Mouse (Mus musculus) heart, postnatal 36 days (tissue): Measurements from ENCODE around the gene Panx2. TPM values are rescaled to one million over a fixed set of nuclear protein-coding genes. Genes with fewer than 3 reads are reported as not detected.

ENCODE experiments used
- DNase-seq, 2 experiments: peaks; one replicate each; pipeline ENCODE4 v3.0.0; 2021 to 2022
- intact Hi-C: fragments of 180-260 bp; cut with DNase I; formaldehyde crosslinking; loops from one replicate; pipeline ENCODE4 v1.15.1; 2025
- total RNA-seq, 2 experiments: library from RNA; stranded (reverse); gene quantifications; 2 replicates each; pipeline ENCODE4 v1.2.3; 2021

Gene Panx2
- total RNA-seq, result 1 to 10 TPM; 1.3 to 1.7 TPM

DNA sequence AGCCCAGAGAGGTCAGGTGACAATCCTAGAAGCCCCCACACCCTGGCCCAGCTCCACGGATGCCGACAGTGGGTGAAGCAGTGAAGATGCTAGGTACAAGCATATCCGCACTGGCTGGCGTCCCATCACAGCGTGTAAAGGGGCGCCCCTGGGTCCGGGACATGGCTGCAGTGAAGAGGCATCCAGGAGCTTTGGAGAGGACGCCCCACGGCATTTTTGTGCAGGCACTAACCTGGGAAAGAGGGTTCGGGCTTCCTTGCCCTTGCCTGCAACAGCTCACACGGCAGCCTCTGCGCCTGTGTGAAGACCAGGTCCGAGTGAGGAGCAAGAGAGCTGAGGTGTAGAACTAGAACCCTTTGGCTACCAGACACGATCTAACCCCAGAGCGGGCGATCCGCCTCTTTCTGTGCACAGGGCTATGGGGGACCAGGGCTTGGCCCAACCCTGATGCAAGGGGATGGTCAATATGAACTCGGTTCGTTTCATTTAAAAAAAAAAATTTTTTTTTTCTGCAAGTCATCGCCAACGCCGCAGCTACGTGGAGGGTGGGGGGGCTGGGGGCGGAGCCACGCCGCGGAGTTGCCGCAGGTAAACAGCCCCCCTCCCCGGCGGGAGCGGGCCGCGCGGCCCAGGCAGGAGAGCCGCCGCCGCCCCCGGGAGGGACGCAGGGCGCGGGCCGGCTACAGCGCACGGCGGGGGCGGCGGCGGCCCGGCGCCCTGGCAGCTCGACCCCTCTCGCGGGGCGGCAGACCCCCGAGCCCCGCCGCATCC is at the start of gene Panx2:
Gene Panx2, plus strand, starts transcription at position 574 of the 771 bp plus-strand sequence.
- no peak for DNase-seq
- intact Hi-C loops, result no loop called here

- DNase-seq, result no peak
- intact Hi-C loops, result no loop called here
Observed at GRCm38 (mm10) chr15:89016722-89017121, 42.8 kb upstream of the Panx2 start.

DNA sequence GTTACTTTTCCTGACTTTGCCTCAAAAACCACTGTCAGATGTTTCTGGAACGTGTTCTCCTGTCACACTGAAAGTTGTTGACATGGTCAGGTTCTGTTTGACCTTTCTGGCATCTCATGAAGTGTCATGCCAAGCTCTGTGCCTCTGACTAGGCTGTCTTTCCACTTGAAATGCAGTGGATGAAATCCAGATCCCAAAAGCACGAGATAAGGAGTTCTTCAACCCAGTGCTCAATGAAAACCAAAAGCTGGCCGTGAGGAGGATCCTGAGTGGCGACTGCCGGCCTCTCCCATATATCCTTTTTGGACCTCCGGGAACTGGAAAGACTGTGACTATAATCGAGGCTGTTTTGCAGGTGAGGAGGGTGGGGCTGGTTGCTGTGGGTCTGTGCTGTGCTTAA is 39.4 kb upstream of the Panx2 start:
- intact Hi-C loops, result loop anchor here (5.0 kb wide), 1 partner anchor 52 kb away; no protein-coding TSS in a partner anchor
- DNase-seq, result peak; percentile 20 to 21

GRCm38 (mm10) chr15:89020492-89020891 is 39.0 kb upstream of the Panx2 start:
- intact Hi-C loops, result loop anchor here (5.0 kb wide), 1 partner anchor 52 kb away; no protein-coding TSS in a partner anchor
- peak in 1 of 2 experiments; percentile 13 for DNase-seq

DNA sequence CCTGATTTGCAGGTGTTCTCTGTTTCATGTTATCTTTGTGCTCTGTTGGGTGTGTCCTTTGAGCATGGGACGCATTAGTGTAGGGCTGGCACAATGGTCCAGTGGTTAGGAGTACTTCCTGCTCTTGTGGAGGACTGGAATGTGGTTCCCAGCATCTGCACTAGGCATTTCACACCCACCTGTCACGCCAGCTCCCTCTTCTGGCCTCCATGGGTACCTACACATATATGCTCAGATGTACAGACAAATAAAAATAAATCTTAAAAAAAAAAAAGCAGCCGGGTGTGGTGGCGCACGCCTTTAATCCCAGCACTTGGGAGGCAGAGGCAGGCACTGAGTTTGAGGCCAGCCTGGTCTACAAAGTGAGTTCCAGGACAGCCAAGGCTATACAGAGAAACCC is 15.2 kb upstream of the Panx2 start:
- intact Hi-C loops, result no loop called here
- DNase-seq, result no peak

DNA sequence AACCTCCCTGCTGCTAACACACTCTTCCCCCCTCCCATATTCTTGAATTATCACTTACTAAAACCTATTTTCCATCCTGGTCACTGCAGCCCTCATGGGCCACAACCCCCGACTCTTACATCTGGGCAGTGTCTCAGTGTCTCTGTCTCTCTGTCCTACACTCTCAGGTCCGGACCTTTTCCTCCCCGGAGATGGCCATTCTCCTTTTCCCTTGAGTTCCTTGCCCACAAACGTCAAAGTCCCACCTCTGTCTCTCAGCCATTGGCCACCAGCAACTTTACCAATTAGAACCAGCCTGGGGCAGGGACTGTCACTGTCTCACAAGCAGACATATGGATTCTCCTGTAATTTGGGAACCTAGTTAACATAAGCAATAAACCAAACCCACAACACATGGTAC is 13.2 kb upstream of the Panx2 start:
- DNase-seq, result no peak
- intact Hi-C loops, result no loop called here

DNA sequence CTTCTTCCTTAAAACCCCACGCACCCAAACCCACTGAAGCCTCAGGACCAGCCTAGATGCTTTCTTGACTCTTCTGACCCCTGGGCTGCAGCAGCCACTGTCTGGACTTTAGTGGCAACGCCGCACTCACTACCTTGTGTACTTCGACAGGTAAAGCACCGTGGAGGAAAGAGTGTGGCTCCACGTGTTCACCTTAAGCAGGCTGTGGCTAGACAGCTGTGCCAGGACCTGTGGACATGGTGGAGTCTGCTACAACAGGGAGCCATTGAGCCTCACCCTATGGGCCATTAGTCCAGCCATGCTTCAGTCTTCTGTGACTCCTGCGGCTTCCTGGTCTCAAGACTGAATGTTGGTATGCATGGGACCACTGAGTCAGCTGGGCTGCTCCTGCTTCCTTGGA is 4.9 kb upstream of the Panx2 start:
- DNase-seq, result no peak
- intact Hi-C loops, result no loop called here

GRCm38 (mm10) chr15:89058736-89059135 is 798 bp upstream of the Panx2 start:
- intact Hi-C loops, result no loop called here
- no peak for DNase-seq

DNA sequence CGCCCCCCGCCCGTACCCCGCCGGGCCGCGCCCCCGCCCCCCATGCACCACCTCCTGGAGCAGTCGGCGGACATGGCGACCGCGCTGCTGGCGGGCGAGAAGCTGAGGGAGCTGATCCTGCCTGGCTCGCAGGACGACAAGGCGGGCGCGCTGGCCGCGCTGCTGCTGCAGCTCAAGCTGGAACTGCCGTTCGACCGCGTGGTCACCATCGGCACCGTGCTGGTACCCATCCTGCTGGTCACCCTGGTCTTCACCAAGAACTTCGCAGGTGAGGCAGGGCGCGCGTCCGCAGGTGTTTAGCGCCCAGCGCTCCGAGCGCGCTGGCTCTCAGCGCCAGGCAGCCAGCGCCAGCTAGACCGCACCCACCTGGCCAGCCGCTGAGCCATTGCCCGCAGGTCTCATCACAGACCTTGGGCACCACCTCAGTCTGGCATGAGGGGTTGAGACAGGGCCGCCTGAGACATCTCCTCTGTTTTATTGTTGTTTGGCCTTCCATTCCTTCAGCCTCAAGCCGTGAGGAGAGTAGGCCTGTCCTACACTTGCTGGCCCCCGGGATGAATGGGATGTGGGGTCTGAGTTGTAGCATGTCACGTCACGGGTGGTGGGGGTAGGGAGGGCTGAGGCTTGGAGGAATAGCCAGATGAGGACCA is 623 bp downstream of the Panx2 start:
- intact Hi-C loops, result no loop called here
- no peak for DNase-seq

DNA sequence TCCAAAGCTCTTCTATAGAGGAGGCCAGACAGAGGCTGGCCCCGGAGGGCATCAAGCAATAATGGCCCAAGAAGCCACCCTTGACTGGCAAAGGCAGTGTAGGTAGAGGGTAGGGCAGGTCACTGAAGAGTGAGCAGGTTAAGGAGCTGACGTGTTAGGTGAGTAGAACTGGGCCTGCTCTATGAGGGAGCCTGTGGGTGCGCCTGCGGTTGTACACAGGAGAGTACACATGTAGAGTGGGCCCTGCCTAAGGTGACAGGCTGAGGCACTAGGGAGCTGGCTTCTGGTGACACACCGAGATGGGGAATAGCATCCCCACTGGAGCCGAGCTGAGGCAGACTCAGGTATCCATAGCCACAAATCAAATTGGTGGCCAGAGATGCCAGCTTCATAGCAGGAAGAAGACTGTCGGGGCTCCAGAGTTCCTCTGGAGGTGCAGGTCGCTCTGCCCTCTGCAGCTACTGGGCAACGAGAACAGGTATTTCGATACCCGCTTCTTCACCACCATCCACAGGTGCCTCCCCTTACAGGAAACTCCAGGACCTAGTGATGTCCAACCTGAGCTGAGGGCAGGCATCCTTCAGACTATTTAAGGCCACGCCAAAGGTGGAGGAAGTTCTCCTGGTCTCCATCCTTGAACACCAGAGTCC is 1.4 kb downstream of the Panx2 start:
- intact Hi-C loops, result no loop called here
- DNase-seq, result no peak

GRCm38 (mm10) chr15:89061761-89062517 is 2.4 kb downstream of the Panx2 start:
- intact Hi-C loops, result no loop called here
- no peak for DNase-seq

GRCm38 (mm10) chr15:89062518-89062910 is 3.0 kb downstream of the Panx2 start:
- intact Hi-C loops, result no loop called here
- DNase-seq, result no peak

GRCm38 (mm10) chr15:89063001-89063400 is 3.5 kb downstream of the Panx2 start:
- intact Hi-C loops, result no loop called here
- no peak for DNase-seq

- intact Hi-C loops, result no loop called here
- DNase-seq, result no peak
Observed at GRCm38 (mm10) chr15:89063536-89063935, 4.0 kb downstream of the Panx2 start.

DNA sequence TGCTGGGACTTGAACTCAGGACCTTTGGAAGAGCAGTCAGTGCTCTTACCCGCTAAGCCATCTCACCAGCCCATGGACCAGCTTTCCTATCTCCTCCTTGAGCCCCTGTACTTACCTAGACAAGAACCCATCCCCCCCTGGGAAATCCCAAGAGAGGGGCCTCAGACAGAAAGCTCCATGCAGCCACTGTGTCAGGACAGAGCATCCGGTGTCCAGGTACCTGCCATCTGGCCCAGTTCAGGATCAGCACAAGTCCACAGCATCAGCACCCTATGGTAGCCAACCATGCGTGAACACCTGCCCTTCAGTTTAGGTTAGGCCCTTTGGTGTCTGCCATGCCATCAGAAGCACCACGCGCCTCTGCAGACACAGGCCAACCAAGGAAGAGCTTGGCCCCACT is 5.4 kb downstream of the Panx2 start:
- no peak for DNase-seq

GRCm38 (mm10) chr15:89067609-89068008 is 8.1 kb downstream of the Panx2 start:
- intact Hi-C loops, result no loop called here
- DNase-seq, result no peak

More for the DNA sequence above, 5.4 kb downstream of the Panx2 start:
- intact Hi-C loops, result no loop called here

GRCm38 (mm10) chr15:89068226-89068625 is 8.7 kb downstream of the Panx2 start:
- no peak for DNase-seq
- intact Hi-C loops, result no loop called here

- intact Hi-C loops, result no loop called here
- DNase-seq, result no peak
Observed at GRCm38 (mm10) chr15:89069336-89069840, 9.9 kb downstream of the Panx2 start.

DNA sequence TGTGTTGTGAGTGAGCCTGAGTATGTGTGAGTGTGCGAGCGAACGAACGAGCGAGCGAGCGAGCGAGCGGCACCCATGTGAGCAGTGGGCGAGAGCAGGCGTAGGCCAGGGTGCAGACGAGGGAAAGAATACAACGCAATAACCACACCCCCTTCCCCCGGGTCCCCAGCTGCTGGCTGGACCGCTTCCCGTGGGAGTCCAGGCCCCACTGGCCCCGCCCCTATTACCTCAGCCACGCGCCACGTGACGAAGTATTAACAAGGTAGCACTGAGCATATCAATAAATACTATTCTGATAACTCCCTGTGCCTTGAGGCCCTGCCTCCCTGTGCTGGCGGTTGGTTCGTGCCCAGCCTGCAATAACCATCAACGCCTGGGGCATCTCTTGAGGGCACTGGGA is 11.1 kb downstream of the Panx2 start:
- intact Hi-C loops, result loop anchor here (5.0 kb wide), 1 partner anchor 48 kb away; no protein-coding TSS in a partner anchor
- DNase-seq, result no peak

DNA sequence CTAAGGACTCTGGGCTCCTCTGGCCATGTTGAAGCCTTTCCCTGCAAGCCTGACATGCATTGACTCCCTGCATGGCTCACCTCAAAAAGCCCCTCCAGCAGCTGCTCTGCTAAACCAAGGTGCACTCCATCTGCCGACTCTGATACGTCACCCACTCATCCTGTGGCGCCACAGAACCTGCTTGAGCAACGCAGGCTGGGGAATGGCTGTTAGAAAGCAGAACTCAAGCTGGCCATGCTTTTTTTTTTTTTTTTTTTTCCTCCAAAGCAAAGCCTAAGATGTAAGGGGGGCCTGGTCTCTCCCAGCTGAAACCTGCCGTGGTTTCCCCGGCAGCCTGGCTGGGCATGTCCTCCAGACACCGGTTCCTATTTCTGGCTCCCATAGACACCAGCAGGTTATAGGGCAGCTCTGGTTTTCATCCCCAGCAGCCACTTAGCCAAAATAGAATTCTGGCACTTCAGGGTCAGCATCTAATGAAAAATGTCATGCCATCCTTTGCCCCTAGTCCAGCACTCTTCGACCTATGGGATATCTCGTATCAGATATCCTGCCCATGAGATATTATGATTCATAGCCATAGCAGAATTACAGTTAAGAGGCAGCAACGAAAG is 14.6 kb downstream of the Panx2 start:
- peak; percentile 34 to 39 for DNase-seq
- intact Hi-C loops, result loop anchor here (5.0 kb wide), 1 partner anchor 52 kb away; no protein-coding TSS in a partner anchor
